8 mouse cellular contexts compared by ENCODE assay signal in genomic region chr4:125122431-125123278, GRCm38 (mm10). TPM values are rescaled to one million over a fixed set of nuclear protein-coding genes. Genes with fewer than 3 reads are reported as not detected.
DNase-seq lines count a peak whose midpoint lies in the region; ATAC-seq and TF ChIP-seq lines count a peak whose summit lies in the region.

No protein-coding gene starts in this region.

- TF ChIP-seq CTCF in liver, embryonic 14.5 days (IDR thresholded peaks at IDR 0.05; ENCODE audit: low read depth): no peak

- 0 out of 2 replicates have a peak overlapping the region, but pooled peaks have one; percentile 1 for H3K9ac ChIP-seq in midbrain, embryonic 12.5 days (replicated peaks)
- H3K9ac ChIP-seq in midbrain, embryonic 15.5 days: no peak overlapping the region
- H3K9ac ChIP-seq in liver, embryonic 14.5 days (replicated peaks): no peak overlapping the region

- H3K4me3 ChIP-seq in midbrain, embryonic 12.5 days: no peak overlapping the region
- H3K4me3 ChIP-seq in midbrain, embryonic 15.5 days: no peak overlapping the region
- no peak overlapping the region for H3K4me3 ChIP-seq in liver, embryonic 14.5 days (ENCODE audit: insufficient read depth in 1 of 2, low read depth in 2 of 2, low read length in 2 of 2)

- 22% methylated on average over 16 of the region's 16 CpGs for WGBS in midbrain, embryonic 12.5 days
- 17% methylated on average over 16 of the region's 16 CpGs for WGBS in midbrain, embryonic 15.5 days
- 17% methylated on average over 16 of the region's 16 CpGs for WGBS in liver, embryonic 14.5 days (ENCODE audit: insufficient replicate concordance)

- DNase-seq in heart, postnatal 36 days: peak; percentile 63 to 73
- DNase-seq in liver, embryonic 14.5 days (ENCODE audit: low read depth in 3 of 3, low spot score in 3 of 3): no peak
- peak; percentile 63 for DNase-seq in splenic B cell, adult 2 months (ENCODE audit: low read depth, low spot score)
- DNase-seq in cerebellum, postnatal 10 days: no peak
- no peak for DNase-seq in left cerebral cortex, postnatal 4 days

- no peaks in the 10 kb centered on the region for H3K36me3 ChIP-seq in midbrain, embryonic 12.5 days
- no peaks in the 10 kb centered on the region for H3K36me3 ChIP-seq in midbrain, embryonic 15.5 days (replicated peaks)
- H3K36me3 ChIP-seq in liver, embryonic 14.5 days (replicated peaks; ENCODE audit: control insufficient read depth, insufficient read depth, low read depth): no peaks in the 10 kb centered on the region
- peaks cover 41% of the 10 kb centered on the region for H3K36me3 ChIP-seq in splenic B cell, adult 2 months (ENCODE audit: control insufficient read depth, insufficient read depth, low read length, poor library complexity, severe bottlenecking)

- H3K27ac ChIP-seq in midbrain, embryonic 12.5 days (replicated peaks): no peak overlapping the region
- H3K27ac ChIP-seq in midbrain, embryonic 15.5 days: no peak overlapping the region
- H3K27ac ChIP-seq in liver, embryonic 14.5 days: no peak overlapping the region

- TF ChIP-seq EP300 in liver, embryonic 14.5 days (IDR thresholded peaks at IDR 0.05; ENCODE audit: low read depth): no peak

- H3K27me3 ChIP-seq in midbrain, embryonic 12.5 days: peaks cover 23% of the 10 kb centered on the region
- peaks cover 16% of the 10 kb centered on the region for H3K27me3 ChIP-seq in midbrain, embryonic 15.5 days (replicated peaks)
- no peaks in the 10 kb centered on the region for H3K27me3 ChIP-seq in liver, embryonic 14.5 days (ENCODE audit: control insufficient read depth, insufficient read depth, low read length)
- no peaks in the 10 kb centered on the region for H3K27me3 ChIP-seq in splenic B cell, adult 2 months (ENCODE audit: control insufficient read depth, insufficient read depth, low read length, poor library complexity, severe bottlenecking)

- no peaks in the 10 kb centered on the region for H3K9me3 ChIP-seq in midbrain, embryonic 12.5 days
- no peaks in the 10 kb centered on the region for H3K9me3 ChIP-seq in midbrain, embryonic 15.5 days
- H3K9me3 ChIP-seq in liver, embryonic 14.5 days (ENCODE audit: control insufficient read depth, low read length): no peaks in the 10 kb centered on the region

- intact Hi-C loops in heart, postnatal 36 days (cut with DNase I): no loop called here
- intact Hi-C loops in left cerebral cortex, postnatal 4 days (cut with DNase I): no loop called here

- no peak for ATAC-seq in midbrain, embryonic 12.5 days (ENCODE audit: low FRiP score, low read depth)
- ATAC-seq in midbrain, embryonic 15.5 days (replicated peaks): no peak
- peak; percentile 7 for ATAC-seq in common myeloid progenitor, adult 5-6 weeks (replicated peaks; ENCODE audit: low read depth, poor library complexity, severe bottlenecking)
- peak; percentile 21 for ATAC-seq in liver, embryonic 14.5 days (ENCODE audit: insufficient read depth)

- no peak overlapping the region for H3K4me2 ChIP-seq in midbrain, embryonic 12.5 days (replicated peaks)
- H3K4me2 ChIP-seq in midbrain, embryonic 15.5 days: no peak overlapping the region
- peak overlapping the region; percentile 37 for H3K4me2 ChIP-seq in liver, embryonic 14.5 days (ENCODE audit: low read depth)

- H3K4me1 ChIP-seq in midbrain, embryonic 12.5 days: peaks cover 13% of the 10 kb centered on the region
- H3K4me1 ChIP-seq in midbrain, embryonic 15.5 days: peaks cover 10% of the 10 kb centered on the region
- peaks cover 5 to 23% of the 10 kb centered on the region in 2 experiments for H3K4me1 ChIP-seq in liver, embryonic 14.5 days (replicated peaks; ENCODE audit: control insufficient read depth in 2 of 2, insufficient read depth in 2 of 2, low read length in 1 of 2)

RNA-seq across cellular contexts. Expression of gene Zc3h12a, which starts 5.0 kb away (rescaled TPM):
- 0.34 and 0.36 TPM in 2 replicates for polyA plus RNA-seq in midbrain, embryonic 12.5 days (2016; fragmentation: Nextera tagmentation; extraction: Ambion mirVana)
- 0.15 TPM in 2 replicates for polyA plus RNA-seq in midbrain, embryonic 15.5 days (2015; fragmentation: Nextera tagmentation; extraction: Ambion mirVana)
- 8.1 and 9.6 TPM in 2 replicates for total RNA-seq in common myeloid progenitor, adult 5-6 weeks (2017)
- 1 to 10 TPM; 3.3 to 4.5 TPM for total RNA-seq in heart, postnatal 36 days (2021)
- polyA plus RNA-seq in liver, embryonic 14.5 days (2012; rRNA removed): 0.79 and 0.83 TPM in 2 replicates
- polyA plus RNA-seq in liver, embryonic 14.5 days (2014; fragmentation: Nextera tagmentation; extraction: Ambion mirVana): 0.37 and 0.39 TPM in 2 replicates
- total RNA-seq in left cerebral cortex, postnatal 4 days (2021): under 1 TPM; 0.58 to 0.60 TPM

RNA-seq across cellular contexts. Expression of gene Meaf6, which starts 37.7 kb away (rescaled TPM):
- polyA plus RNA-seq in midbrain, embryonic 12.5 days (2016; fragmentation: Nextera tagmentation; extraction: Ambion mirVana): 123 and 131 TPM in 2 replicates
- 152 and 168 TPM in 2 replicates for polyA plus RNA-seq in midbrain, embryonic 15.5 days (2015; fragmentation: Nextera tagmentation; extraction: Ambion mirVana)
- total RNA-seq in common myeloid progenitor, adult 5-6 weeks (2017): 43.8 and 44.0 TPM in 2 replicates
- total RNA-seq in heart, postnatal 36 days (2021): 10 to 100 TPM; 19.9 to 21.3 TPM
- 9.0 and 13.5 TPM in 2 replicates for polyA plus RNA-seq in liver, embryonic 14.5 days (2012; rRNA removed)
- polyA plus RNA-seq in liver, embryonic 14.5 days (2014; fragmentation: Nextera tagmentation; extraction: Ambion mirVana): 23.0 and 25.7 TPM in 2 replicates
- total RNA-seq in left cerebral cortex, postnatal 4 days (2021): 100 to 1,000 TPM; 150 to 165 TPM

RNA-seq across cellular contexts. Expression of gene Snip1, which starts 56.2 kb away (rescaled TPM):
- 35.1 and 36.0 TPM in 2 replicates for polyA plus RNA-seq in midbrain, embryonic 12.5 days (2016; fragmentation: Nextera tagmentation; extraction: Ambion mirVana)
- 27.3 and 28.1 TPM in 2 replicates for polyA plus RNA-seq in midbrain, embryonic 15.5 days (2015; fragmentation: Nextera tagmentation; extraction: Ambion mirVana)
- 22.0 and 27.8 TPM in 2 replicates for total RNA-seq in common myeloid progenitor, adult 5-6 weeks (2017)
- 1 to 10 TPM; 6.5 to 9.2 TPM for total RNA-seq in heart, postnatal 36 days (2021)
- 7.5 and 8.5 TPM in 2 replicates for polyA plus RNA-seq in liver, embryonic 14.5 days (2012; rRNA removed)
- polyA plus RNA-seq in liver, embryonic 14.5 days (2014; fragmentation: Nextera tagmentation; extraction: Ambion mirVana): 13.5 and 15.9 TPM in 2 replicates
- 10 to 100 TPM; 16.6 to 17.4 TPM for total RNA-seq in left cerebral cortex, postnatal 4 days (2021)

RNA-seq across cellular contexts. Expression of gene Dnali1, which starts 57.2 kb away (rescaled TPM):
- 0.17 and 0.42 TPM in 2 replicates for polyA plus RNA-seq in midbrain, embryonic 12.5 days (2016; fragmentation: Nextera tagmentation; extraction: Ambion mirVana)
- polyA plus RNA-seq in midbrain, embryonic 15.5 days (2015; fragmentation: Nextera tagmentation; extraction: Ambion mirVana): 1.3 and 1.5 TPM in 2 replicates
- total RNA-seq in common myeloid progenitor, adult 5-6 weeks (2017): not detected in 2 replicates
- total RNA-seq in heart, postnatal 36 days (2021): not detected
- polyA plus RNA-seq in liver, embryonic 14.5 days (2012; rRNA removed): 0.02 TPM in 1 of 2 replicates, not detected in the other
- 0.10 TPM in 1 of 2 replicates, not detected in the other for polyA plus RNA-seq in liver, embryonic 14.5 days (2014; fragmentation: Nextera tagmentation; extraction: Ambion mirVana)
- under 1 TPM; 0.80 to 0.91 TPM for total RNA-seq in left cerebral cortex, postnatal 4 days (2021)

Comparison
In these comparisons a context has a peak if more than half of its experiments do, and no peak if none do; other contexts are left out.
1. ATAC-seq: peak in common myeloid progenitor, adult 5-6 weeks (single experiment) and liver, embryonic 14.5 days (single experiment); none in midbrain, embryonic 12.5 days (single experiment) and midbrain, embryonic 15.5 days (single experiment).
2. DNase-seq: peak in heart, postnatal 36 days (2 of 2) and splenic B cell, adult 2 months (single experiment); none in liver, embryonic 14.5 days (0 of 3), cerebellum, postnatal 10 days (0 of 2) and left cerebral cortex, postnatal 4 days (single experiment).